Mouse (Mus musculus) hindbrain, embryonic 11.5 days (tissue): ENCODE data around the gene Dnal4. TPM values are rescaled to one million over a fixed set of nuclear protein-coding genes. Genes with fewer than 3 reads are reported as not detected.

Experiments
- ATAC-seq: fragments of 200-750 bp; cut with Nextera tagmentation; 2 replicates; pipeline ENCODE4 v1.8.0; 2017; ENCODE audit warnings: mild to moderate bottlenecking, moderate TSS enrichment, moderate library complexity; ENCODE audit not compliant: low FRiP score
- DNase-seq: peaks from one replicate; pipeline ENCODE4 v3.0.0-alpha.2; 2015; ENCODE audit warnings: low spot score
- H3K27ac ChIP-seq: fragments of 300-500 bp; sonication (generic); 2 replicates; pipeline ENCODE4 v1.5.1; 2014; ENCODE audit warnings: mild to moderate bottlenecking, low read depth, low read length
- H3K27me3 ChIP-seq: fragments of 300-500 bp; sonication (generic); 2 replicates; pipeline ENCODE4 v1.6.1; 2014; ENCODE audit warnings: mild to moderate bottlenecking, low read length, moderate library complexity, mixed read lengths; ENCODE audit not compliant: control insufficient read depth, insufficient read depth
- H3K36me3 ChIP-seq: fragments of 300-500 bp; sonication (generic); 2 replicates; pipeline ENCODE4 v1.6.1; 2014; ENCODE audit warnings: mild to moderate bottlenecking, low read length, moderate library complexity, mixed read lengths; ENCODE audit not compliant: control insufficient read depth, insufficient read depth
- H3K4me1 ChIP-seq: fragments of 300-500 bp; sonication (generic); replicated peaks from 2 replicates; pipeline ENCODE4 v1.6.1; 2014; ENCODE audit warnings: low read length, mixed read lengths; ENCODE audit not compliant: control insufficient read depth, insufficient read depth
- H3K4me2 ChIP-seq: fragments of 300-500 bp; sonication (generic); replicated peaks from 2 replicates; pipeline ENCODE4 v1.6.1; 2014; ENCODE audit warnings: mild to moderate bottlenecking, low read depth, low read length
- H3K4me3 ChIP-seq: fragments of 300-500 bp; sonication (generic); 2 replicates; pipeline ENCODE4 v1.5.1; 2014; ENCODE audit warnings: low read depth, low read length
- H3K9ac ChIP-seq: fragments of 300-500 bp; sonication (generic); 2 replicates; pipeline ENCODE4 v1.6.1; 2014; ENCODE audit warnings: low read depth, low read length
- H3K9me3 ChIP-seq: fragments of 300-500 bp; sonication (generic); 2 replicates; pipeline ENCODE4 v1.6.1; 2016; ENCODE audit warnings: low read length; ENCODE audit not compliant: control insufficient read depth
- WGBS: fragments of 180-500 bp; shearing (Covaris S2); extraction: QIAGEN DNeasy Blood & Tissue Kit; methylation state at CpG from one replicate; pipeline ENCODE4 v1.1.7; 2014; 5-methylcytosine and 5-hydroxymethylcytosine counted together
- polyA plus RNA-seq: library from polyadenylated mRNA; unstranded; fragments of >200 nt; fragmentation: Nextera tagmentation; extraction: Ambion mirVana; gene quantifications from 2 replicates; pipeline ENCODE4 v1.2.1, GENCODE M21; 2014

Gene Dnal4
- polyA plus RNA-seq, 1 experiment from 2014 or later, result 61.8 TPM

DNA sequence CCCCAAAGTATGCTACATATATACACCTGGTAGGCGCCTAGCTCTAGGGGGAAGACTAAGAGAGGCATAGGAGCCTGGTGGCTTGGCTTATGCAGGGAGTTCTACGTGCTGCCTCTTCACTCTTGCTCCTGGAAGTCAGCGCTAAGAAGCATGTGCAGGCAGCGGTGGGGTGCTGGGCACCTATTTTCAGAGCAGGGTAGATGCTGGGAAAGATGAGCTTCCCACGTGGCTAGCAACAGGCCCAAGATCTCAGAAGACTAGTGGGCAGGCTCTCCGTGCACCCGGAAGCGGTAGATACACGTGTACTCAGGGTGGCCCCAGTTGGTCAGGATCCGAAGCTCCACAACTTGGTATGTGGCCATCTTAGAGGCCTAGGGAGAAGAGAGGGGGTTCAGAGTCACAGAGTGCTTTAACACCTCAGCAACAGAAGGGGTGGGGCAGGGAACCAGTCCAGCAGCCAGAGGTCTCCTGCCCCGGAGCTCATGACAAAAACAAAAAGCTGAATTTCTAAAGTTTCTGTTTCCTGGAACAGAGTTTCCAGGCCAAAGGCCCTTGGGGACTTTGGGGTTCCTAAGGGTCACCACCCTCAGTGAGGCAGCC is 52.4 kb downstream of the Dnal4 start:
- no peaks in the 10 kb centered on the region for H3K27me3 ChIP-seq
- H3K4me1 ChIP-seq, result no peaks in the 10 kb centered on the region
- no peak overlapping the region for H3K27ac ChIP-seq
- H3K36me3 ChIP-seq, result peaks cover 2% of the 10 kb centered on the region; the same call in 1 of the 2 replicates
- WGBS, result 90% methylated on average over 11 of the region's 11 CpGs
- no peak overlapping the region for H3K4me3 ChIP-seq
- H3K9ac ChIP-seq, result no peak overlapping the region
- no peaks in the 10 kb centered on the region for H3K9me3 ChIP-seq
- DNase-seq (no peak), ATAC-seq (no peak)
- no peak overlapping the region for H3K4me2 ChIP-seq

DNA sequence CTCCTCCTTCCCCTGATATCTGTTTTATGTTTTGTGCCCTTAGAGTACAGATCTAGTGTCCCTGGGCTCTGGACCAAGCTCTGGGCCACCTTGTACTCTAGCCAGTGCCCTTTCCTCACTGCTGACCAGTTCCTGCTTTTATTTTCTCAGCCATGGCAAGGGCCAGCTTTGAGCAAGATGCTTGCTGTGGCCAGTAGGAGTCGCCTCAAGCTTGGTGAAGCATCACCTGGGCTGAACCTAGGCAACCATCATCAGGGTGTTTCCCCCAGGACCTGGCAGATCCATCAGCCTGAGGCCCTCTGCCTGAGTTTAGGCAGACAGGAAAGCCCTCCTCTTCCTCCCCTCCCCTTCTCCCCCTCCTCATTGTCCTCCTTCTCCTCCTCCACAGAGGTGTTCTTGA is 54.2 kb downstream of the Dnal4 start:
- DNase-seq, result peak; percentile 34
- no peak overlapping the region for H3K27ac ChIP-seq
- ATAC-seq, result no peak
- H3K4me3 ChIP-seq, result no peak overlapping the region
- WGBS, result 38% methylated on average over 1 of the region's 1 CpGs
- H3K4me2 ChIP-seq, result no peak overlapping the region
- peaks cover 5% of the 10 kb centered on the region; the same call in 1 of the 2 replicates for H3K36me3 ChIP-seq
- H3K9me3 ChIP-seq, result no peaks in the 10 kb centered on the region
- H3K4me1 ChIP-seq, result no peaks in the 10 kb centered on the region
- H3K27me3 ChIP-seq, result no peaks in the 10 kb centered on the region
- H3K9ac ChIP-seq, result no peak overlapping the region

DNA sequence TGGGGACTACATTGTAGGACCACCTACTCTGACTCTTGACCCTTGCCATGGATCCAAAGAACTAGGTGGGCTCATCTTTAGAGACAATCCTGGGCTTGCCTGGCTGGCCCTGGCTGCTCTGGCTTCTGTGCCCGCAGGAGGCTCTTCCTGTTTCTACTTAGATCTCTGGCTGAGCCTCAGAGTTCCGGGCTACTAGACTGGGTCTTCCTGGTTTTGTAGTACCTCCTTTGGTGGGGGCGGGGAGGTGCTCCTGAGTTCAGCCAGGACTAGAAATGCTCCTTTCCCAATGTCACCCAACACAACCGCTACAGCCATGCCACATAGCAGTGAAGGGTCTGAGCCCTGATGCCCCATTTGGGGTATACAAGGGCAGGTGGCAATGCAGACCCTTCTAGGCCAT is 56.9 kb downstream of the Dnal4 start:
- DNase-seq, result no peak
- peaks cover 7% of the 10 kb centered on the region; the same call in 1 of the 2 replicates for H3K36me3 ChIP-seq
- no peak for ATAC-seq
- H3K27me3 ChIP-seq, result no peaks in the 10 kb centered on the region
- WGBS, result 82% methylated on average over 4 of the region's 4 CpGs
- H3K4me1 ChIP-seq, result no peaks in the 10 kb centered on the region
- no peaks in the 10 kb centered on the region for H3K9me3 ChIP-seq
- no peak overlapping the region for H3K9ac ChIP-seq
- no peak overlapping the region for H3K27ac ChIP-seq
- no peak overlapping the region for H3K4me3 ChIP-seq
- H3K4me2 ChIP-seq, result no peak overlapping the region

DNA sequence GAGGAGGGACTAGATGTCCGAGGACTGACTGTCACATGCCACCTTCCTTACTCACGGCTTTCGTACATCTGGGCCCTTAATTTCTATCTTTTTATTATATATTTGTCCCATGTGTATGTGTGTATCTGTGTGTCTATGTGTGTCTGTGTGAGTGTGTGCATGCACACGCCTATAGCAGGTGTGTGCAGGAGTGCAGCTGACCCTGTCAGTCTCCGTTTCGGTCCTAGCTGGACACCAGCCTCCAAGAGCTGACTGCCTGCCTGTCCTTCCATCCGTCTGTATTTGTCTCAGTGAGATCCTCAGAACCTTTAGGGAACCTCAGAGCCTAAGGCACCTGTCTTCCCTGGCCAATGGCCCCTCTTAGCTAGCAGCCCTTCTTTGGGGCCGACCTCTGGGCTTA is 57.4 kb downstream of the Dnal4 start:
- WGBS, result 93% methylated on average over 8 of the region's 8 CpGs

DNA sequence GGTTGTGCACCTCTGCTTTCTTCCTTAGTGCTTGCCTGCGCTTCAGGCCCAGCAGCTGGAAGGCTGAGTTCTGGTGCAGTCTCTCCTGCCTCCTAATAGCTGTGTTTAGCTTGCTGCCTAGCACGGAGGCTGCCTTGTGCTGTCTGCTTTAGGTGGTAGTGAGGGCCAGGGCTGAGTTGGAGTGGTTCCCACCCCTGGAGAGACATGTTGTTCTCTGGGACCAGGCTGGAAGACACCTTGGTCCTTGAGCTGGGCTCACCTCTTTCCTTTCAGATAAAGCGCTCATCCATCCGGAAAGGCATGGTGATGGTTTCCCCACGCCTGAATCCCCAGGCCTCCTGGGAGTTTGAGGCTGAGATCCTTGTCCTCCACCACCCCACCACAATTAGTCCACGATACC is 60.9 kb downstream of the Dnal4 start:
- H3K36me3 ChIP-seq, result peaks cover 11% of the 10 kb centered on the region; the same call in 1 of the 2 replicates
- H3K9ac ChIP-seq, result no peak overlapping the region
- no peak overlapping the region for H3K27ac ChIP-seq
- H3K4me3 ChIP-seq, result no peak overlapping the region
- H3K4me1 ChIP-seq, result no peaks in the 10 kb centered on the region
- no peak for DNase-seq
- WGBS, result 85% methylated on average over 6 of the region's 6 CpGs
- no peaks in the 10 kb centered on the region for H3K27me3 ChIP-seq
- no peak overlapping the region for H3K4me2 ChIP-seq
- no peaks in the 10 kb centered on the region for H3K9me3 ChIP-seq
- ATAC-seq, result no peak

More for the DNA sequence above, 57.4 kb downstream of the Dnal4 start:
- H3K4me3 ChIP-seq, result no peak overlapping the region
- H3K27me3 ChIP-seq, result no peaks in the 10 kb centered on the region
- DNase-seq, result no peak
- no peaks in the 10 kb centered on the region for H3K9me3 ChIP-seq
- H3K36me3 ChIP-seq, result peaks cover 7% of the 10 kb centered on the region; the same call in 1 of the 2 replicates
- no peak overlapping the region for H3K27ac ChIP-seq
- H3K4me2 ChIP-seq, result no peak overlapping the region
- H3K9ac ChIP-seq, result no peak overlapping the region
- ATAC-seq, result no peak
- no peaks in the 10 kb centered on the region for H3K4me1 ChIP-seq

DNA sequence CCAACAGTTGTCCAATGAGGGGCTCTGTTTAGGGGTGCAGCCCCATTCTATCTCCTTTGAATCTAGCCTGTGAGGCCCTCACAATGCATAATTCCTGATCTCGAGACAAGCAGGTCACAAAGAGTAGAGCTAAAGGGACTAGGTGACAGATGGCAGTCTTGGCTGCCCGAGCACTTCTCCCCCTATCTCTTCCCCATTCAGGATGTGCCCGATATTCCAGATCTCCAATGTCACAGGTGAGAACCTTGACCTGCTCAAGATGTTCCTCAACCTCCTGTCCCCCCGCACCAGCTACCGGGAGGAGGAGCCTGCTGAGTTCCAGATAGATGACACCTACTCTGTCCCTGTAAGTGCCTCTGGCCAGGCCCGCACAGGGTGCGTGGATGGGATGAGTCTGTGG is 62.0 kb downstream of the Dnal4 start:
- Histone ChIP-seq H3K36me3 (peaks cover 11% of the 10 kb centered on the region; the same call in 1 of the 2 replicates), H3K4me1 (no peaks in the 10 kb centered on the region), H3K9me3 (no peaks in the 10 kb centered on the region), H3K9ac (no peak overlapping the region), H3K4me2 (no peak overlapping the region), H3K4me3 (no peak overlapping the region), H3K27me3 (no peaks in the 10 kb centered on the region), H3K27ac (no peak overlapping the region)
- WGBS, result 90% methylated on average over 7 of the region's 7 CpGs
- ATAC-seq, result no peak
- DNase-seq, result no peak

Other genes with a start within 250 kb of the Dnal4 start
- 87.6 and 116 TPM in 2 replicates for gene Ddx17, start 231.1 kb downstream of the Dnal4 start, polyA plus RNA-seq
- 1.2 and 1.5 TPM in 2 replicates for gene Dmc1, start 172.7 kb downstream of the Dnal4 start, polyA plus RNA-seq
- gene Fam227a, start 118.9 kb downstream of the Dnal4 start, polyA plus RNA-seq, result 3.7 and 6.0 TPM in 2 replicates
- 74.6 and 76.1 TPM in 2 replicates for gene Cby1, start 118.7 kb downstream of the Dnal4 start, polyA plus RNA-seq
- gene Tomm22, start 107.0 kb downstream of the Dnal4 start, polyA plus RNA-seq, result 337 and 338 TPM in 2 replicates
- gene Josd1, start 89.9 kb downstream of the Dnal4 start, polyA plus RNA-seq, result 12.2 and 14.7 TPM in 2 replicates
- gene Gtpbp1, start 87.0 kb downstream of the Dnal4 start, polyA plus RNA-seq, result 28.1 and 33.9 TPM in 2 replicates
- 4.3 and 9.5 TPM in 2 replicates for gene Sun2, start 35.3 kb downstream of the Dnal4 start, polyA plus RNA-seq
- gene Nptxr, start 26.9 kb upstream of the Dnal4 start, polyA plus RNA-seq, result 1.5 and 1.7 TPM in 2 replicates
- gene Npcd, start 56.4 kb upstream of the Dnal4 start, polyA plus RNA-seq, result 0.26 TPM in 1 of 2 replicates, not detected in the other
- gene Cbx6, start 56.8 kb upstream of the Dnal4 start, polyA plus RNA-seq, result 10.8 and 14.4 TPM in 2 replicates
- 6.0 and 9.3 TPM in 2 replicates for gene Apobec3, start 113.8 kb upstream of the Dnal4 start, polyA plus RNA-seq
- 1.7 and 2.2 TPM in 2 replicates for gene Cbx7, start 193.3 kb upstream of the Dnal4 start, polyA plus RNA-seq
- 1.9 and 2.2 TPM in 2 replicates for gene Pdgfb, start 237.1 kb upstream of the Dnal4 start, polyA plus RNA-seq